Mouse (Mus musculus) limb, embryonic 14.5 days (tissue): ENCODE measurements at regions not wholly inside any gene's neighbourhood (a gene's known extent, or its start where the extent isn't known, plus 50 kb on each side); places are given as distances from the start of the nearest gene placed in this dataset.

Experiments
- ATAC-seq: fragments of 200-750 bp; cut with Nextera tagmentation; 2 replicates; pipeline ENCODE4 v1.8.0; 2017; ENCODE audit warnings: low read depth, moderate number of reproducible peaks, moderate TSS enrichment; ENCODE audit not compliant: low FRiP score
- DNase-seq: peaks from one replicate; pipeline ENCODE4 v3.0.0-alpha.2; 2015; ENCODE audit warnings: low spot score
- H3K27ac ChIP-seq: fragments of 300-500 bp; sonication (generic); replicated peaks from 2 replicates; pipeline ENCODE4 v1.5.1; 2014; ENCODE audit warnings: low read depth, mild to moderate bottlenecking, low read length, moderate library complexity, mixed read lengths
- H3K27me3 ChIP-seq: fragments of 300-500 bp; sonication (generic); 2 replicates; pipeline ENCODE4 v1.6.1; 2014; ENCODE audit warnings: low read length, mixed read lengths; ENCODE audit not compliant: control insufficient read depth, insufficient read depth
- H3K36me3 ChIP-seq: fragments of 300-500 bp; sonication (generic); 2 replicates; pipeline ENCODE4 v1.6.1; 2014; ENCODE audit warnings: mild to moderate bottlenecking, low read length, moderate library complexity, mixed read lengths; ENCODE audit not compliant: control insufficient read depth, insufficient read depth
- H3K4me1 ChIP-seq: fragments of 300-500 bp; sonication (generic); 2 replicates; pipeline ENCODE4 v1.6.1; 2014; ENCODE audit warnings: antibody characterized with exemption, low read length, mixed read lengths; ENCODE audit not compliant: control insufficient read depth, insufficient read depth
- H3K4me2 ChIP-seq: fragments of 300-500 bp; sonication (generic); replicated peaks from 2 replicates; pipeline ENCODE4 v1.6.1; 2014; ENCODE audit warnings: low read depth, mild to moderate bottlenecking, low read length, moderate library complexity; ENCODE audit not compliant: severe bottlenecking
- H3K4me3 ChIP-seq: fragments of 300-500 bp; sonication (generic); replicated peaks from 2 replicates; pipeline ENCODE4 v1.5.1; 2014; ENCODE audit warnings: low read length
- H3K9ac ChIP-seq: fragments of 300-500 bp; sonication (generic); 2 replicates; pipeline ENCODE4 v1.6.1; 2014; ENCODE audit warnings: mild to moderate bottlenecking, low read depth, low read length, moderate library complexity; ENCODE audit not compliant: severe bottlenecking
- H3K9me3 ChIP-seq: fragments of 300-500 bp; sonication (generic); 2 replicates; pipeline ENCODE4 v1.6.1; 2016; ENCODE audit warnings: low read length; ENCODE audit not compliant: control insufficient read depth
- POLR2A ChIP-seq: fragments of 200-500 bp; IDR thresholded peaks from 2 replicates; pipeline ENCODE4 v1.8.0; 2012; ENCODE audit warnings: inconsistent platforms, mild to moderate bottlenecking, moderate library complexity, borderline replicate concordance; ENCODE audit not compliant: insufficient read depth, insufficient read length; ENCODE audit errors: extremely low read depth
- WGBS: fragments of 180-500 bp; shearing (Covaris S2); extraction: QIAGEN DNeasy Blood & Tissue Kit; methylation state at CpG from one replicate; pipeline ENCODE4 v1.1.7; 2014; 5-methylcytosine and 5-hydroxymethylcytosine counted together

DNA sequence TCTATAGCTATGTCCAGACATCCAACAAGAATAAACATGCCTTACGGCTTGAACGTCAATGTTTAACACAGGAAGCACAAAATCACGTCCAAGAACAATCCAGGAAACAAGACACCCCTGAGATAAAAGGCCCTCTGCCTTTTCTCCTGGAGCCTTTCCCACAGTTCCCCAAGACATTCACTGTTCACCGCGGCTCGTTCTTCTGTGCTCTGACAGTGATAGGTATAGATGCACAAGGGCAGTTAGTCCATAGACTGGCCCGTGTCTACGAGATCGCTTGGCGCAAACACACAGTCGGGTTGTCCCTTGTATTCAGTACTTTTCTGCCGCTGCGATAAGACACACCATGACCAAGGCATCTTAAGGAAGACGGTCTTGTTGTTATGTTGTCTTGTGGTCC is 182.7 kb upstream of the Jmjd1c start:
- no peak for ATAC-seq
- 72% methylated on average over 14 of the region's 14 CpGs for WGBS
- no peaks in the 10 kb centered on the region for H3K27me3 ChIP-seq
- H3K9ac ChIP-seq: no peak overlapping the region
- no peak overlapping the region for H3K4me3 ChIP-seq
- no peaks in the 10 kb centered on the region for H3K9me3 ChIP-seq
- no peak for TF ChIP-seq POLR2A
- no peak for DNase-seq
- no peak overlapping the region for H3K27ac ChIP-seq
- H3K4me1 ChIP-seq: peaks cover 23% of the 10 kb centered on the region
- no peaks in the 10 kb centered on the region for H3K36me3 ChIP-seq
- H3K4me2 ChIP-seq: 0 out of 2 replicates have a peak overlapping the region, but pooled peaks have one; percentile 4

DNA sequence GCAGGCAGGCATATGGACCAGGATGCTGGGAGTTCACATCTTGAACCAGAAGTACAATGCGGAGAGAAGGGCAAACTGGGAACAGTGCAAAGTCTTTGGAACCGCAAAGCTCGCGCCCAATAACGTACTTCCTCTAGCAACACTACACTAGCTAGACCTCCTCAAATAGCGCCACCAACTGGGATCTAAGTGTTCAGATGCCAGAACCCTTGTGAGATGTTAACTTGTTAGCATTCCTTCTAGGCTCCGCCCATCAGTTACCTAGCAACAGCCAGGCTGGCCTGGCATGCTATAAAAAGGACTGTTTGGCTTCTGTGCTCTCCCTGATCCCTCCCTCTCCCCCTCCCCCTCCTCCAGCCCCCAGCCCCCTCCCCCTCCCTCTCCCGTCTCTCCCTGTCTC is 182.3 kb upstream of the Jmjd1c start:
- Histone ChIP-seq H3K27me3 (no peaks in the 10 kb centered on the region), H3K9ac (no peak overlapping the region), H3K36me3 (no peaks in the 10 kb centered on the region), H3K4me2 (0 out of 2 replicates have a peak overlapping the region, but pooled peaks have one; percentile 4), H3K9me3 (no peaks in the 10 kb centered on the region), H3K4me1 (peaks cover 23% of the 10 kb centered on the region), H3K4me3 (no peak overlapping the region), H3K27ac (no peak overlapping the region)
- 44% methylated on average over 8 of the region's 8 CpGs for WGBS
- TF ChIP-seq POLR2A: no peak
- DNase-seq: peak; percentile 74
- 0 out of 2 replicates have a peak, but pooled peaks have one; percentile 16 for ATAC-seq

DNA sequence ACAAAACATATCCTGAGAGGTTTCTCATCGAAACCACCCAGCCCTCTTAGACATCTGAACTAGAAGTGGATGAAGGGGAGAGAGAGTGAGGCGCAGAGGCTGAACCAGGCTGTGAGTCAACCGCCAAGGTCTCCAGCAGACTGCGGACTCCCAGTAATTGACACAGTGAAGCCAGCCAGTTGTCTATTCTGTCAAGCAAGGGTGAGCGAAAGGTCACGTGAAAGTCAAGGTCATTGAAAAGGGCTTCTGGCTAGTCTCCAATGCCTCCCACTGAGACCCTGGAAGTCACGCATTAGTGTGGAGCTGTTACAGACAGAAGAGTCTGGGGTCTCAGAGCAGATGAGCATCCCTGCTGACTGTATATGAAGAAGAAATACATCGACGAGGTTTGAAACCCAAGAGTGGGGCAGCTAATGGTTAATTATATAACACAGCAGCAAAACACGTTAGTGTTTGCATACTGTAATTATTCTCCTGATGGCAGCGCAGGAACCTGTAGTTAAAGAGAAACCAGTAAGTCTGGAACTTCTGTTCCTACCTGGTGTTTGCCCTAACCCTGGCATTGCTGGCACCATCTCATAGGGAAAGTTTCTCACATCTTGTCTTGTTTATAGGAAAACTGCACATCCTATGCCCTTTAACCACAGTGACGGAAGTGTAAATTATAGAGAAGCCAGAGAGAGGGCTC is 181.5 kb upstream of the Jmjd1c start:
- Histone ChIP-seq H3K4me2 (no peak overlapping the region), H3K36me3 (no peaks in the 10 kb centered on the region), H3K4me1 (peaks cover 26% of the 10 kb centered on the region), H3K27ac (no peak overlapping the region), H3K4me3 (no peak overlapping the region), H3K9ac (no peak overlapping the region), H3K27me3 (no peaks in the 10 kb centered on the region), H3K9me3 (no peaks in the 10 kb centered on the region)
- DNase-seq (no peak), ATAC-seq (no peak)
- WGBS: 43% methylated on average over 12 of the region's 12 CpGs
- TF ChIP-seq POLR2A: no peak

DNA sequence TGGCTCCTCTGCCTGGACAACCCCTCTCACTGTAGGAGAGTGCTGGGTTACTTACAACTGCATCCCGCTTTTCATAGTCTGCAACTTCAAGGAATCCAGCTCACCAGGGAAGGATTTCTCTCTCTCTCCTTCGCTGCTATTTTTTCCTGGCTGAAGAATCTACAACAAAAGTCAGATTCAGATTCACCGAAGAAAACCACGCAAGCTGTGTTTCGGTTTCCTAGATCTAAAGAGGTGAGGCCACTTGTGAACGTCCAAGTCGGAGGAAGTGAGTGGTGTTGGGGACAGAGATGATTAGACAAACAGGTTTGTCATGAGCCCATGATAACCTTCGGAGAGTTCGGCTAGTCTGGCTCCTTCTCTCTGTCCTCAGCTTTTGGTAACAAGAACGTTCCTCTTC is 180.1 kb upstream of the Jmjd1c start:
- H3K4me1 ChIP-seq: peaks cover 34% of the 10 kb centered on the region
- no peak overlapping the region for H3K4me2 ChIP-seq
- DNase-seq (no peak), ATAC-seq (no peak)
- WGBS: 65% methylated on average over 10 of the region's 10 CpGs
- no peaks in the 10 kb centered on the region for H3K27me3 ChIP-seq
- H3K4me3 ChIP-seq: no peak overlapping the region
- no peaks in the 10 kb centered on the region for H3K36me3 ChIP-seq
- H3K9ac ChIP-seq: no peak overlapping the region
- no peak for TF ChIP-seq POLR2A
- peak overlapping the region; percentile 29; the same call in 1 of the 2 replicates for H3K27ac ChIP-seq
- H3K9me3 ChIP-seq: no peaks in the 10 kb centered on the region

DNA sequence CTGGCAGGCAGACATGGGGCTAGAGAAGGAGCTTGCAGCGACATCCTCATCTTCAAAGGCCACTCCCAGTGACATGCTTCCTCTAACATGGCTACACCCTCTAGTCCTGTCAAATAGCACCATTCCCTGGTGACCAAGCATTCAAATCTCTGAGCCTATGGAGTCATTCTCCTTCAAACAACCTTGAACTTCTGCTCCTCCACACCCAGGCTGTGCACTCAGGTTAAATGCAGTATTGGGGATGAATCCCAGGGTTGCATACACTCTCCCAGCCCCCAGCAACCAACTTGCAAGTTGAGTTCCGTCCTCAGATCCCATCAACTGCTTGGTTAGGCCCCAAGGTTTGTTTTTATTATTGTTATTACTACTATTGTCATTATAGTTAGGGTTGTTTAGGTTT is 178.2 kb upstream of the Jmjd1c start:
- no peak overlapping the region for H3K9ac ChIP-seq
- 88% methylated on average over 2 of the region's 2 CpGs for WGBS
- no peaks in the 10 kb centered on the region for H3K27me3 ChIP-seq
- ATAC-seq (no peak), DNase-seq (no peak)
- no peaks in the 10 kb centered on the region for H3K36me3 ChIP-seq
- H3K27ac ChIP-seq: no peak overlapping the region
- H3K4me2 ChIP-seq: no peak overlapping the region
- no peaks in the 10 kb centered on the region for H3K9me3 ChIP-seq
- TF ChIP-seq POLR2A: no peak
- H3K4me1 ChIP-seq: peaks cover 50% of the 10 kb centered on the region
- no peak overlapping the region for H3K4me3 ChIP-seq
